Mouse (Mus musculus) kidney, postnatal 0 days (tissue): ENCODE data around the gene S100a7a. TPM values are rescaled to one million over a fixed set of nuclear protein-coding genes. Genes with fewer than 3 reads are reported as not detected.

Experiments
- ATAC-seq: fragments of 200-750 bp; cut with Nextera tagmentation; replicated peaks from 2 replicates; pipeline ENCODE4 v1.8.0; 2017; ENCODE audit warnings: low read depth, moderate number of reproducible peaks, moderate TSS enrichment, moderate library complexity; ENCODE audit not compliant: low FRiP score
- DNase-seq: peaks from one replicate; pipeline ENCODE4 v3.0.0-alpha.2; 2016; ENCODE audit warnings: low spot score
- H3K27ac ChIP-seq: fragments of 300-500 bp; sonication (generic); 2 replicates; pipeline ENCODE4 v1.5.1; 2014; ENCODE audit warnings: mild to moderate bottlenecking
- H3K27me3 ChIP-seq: fragments of 300-500 bp; sonication (generic); 2 replicates; pipeline ENCODE4 v1.6.1; 2014; ENCODE audit warnings: low read length, mixed read lengths; ENCODE audit not compliant: insufficient read depth
- H3K36me3 ChIP-seq: fragments of 300-500 bp; sonication (generic); 2 replicates; pipeline ENCODE4 v1.6.1; 2014; ENCODE audit warnings: low read length, mixed read lengths; ENCODE audit not compliant: insufficient read depth
- H3K4me1 ChIP-seq: fragments of 300-500 bp; sonication (generic); replicated peaks from 2 replicates; pipeline ENCODE4 v1.6.1; 2014; ENCODE audit warnings: antibody characterized with exemption, low read length, mixed read lengths; ENCODE audit not compliant: insufficient read depth
- H3K4me2 ChIP-seq: fragments of 300-500 bp; sonication (generic); 2 replicates; pipeline ENCODE4 v1.6.1; 2014; ENCODE audit warnings: mild to moderate bottlenecking, low read length, moderate library complexity, mixed read lengths
- H3K4me3 ChIP-seq: fragments of 300-500 bp; sonication (generic); replicated peaks from 2 replicates; pipeline ENCODE4 v1.5.1; 2014; ENCODE audit warnings: low read depth, low read length
- H3K9ac ChIP-seq: fragments of 300-500 bp; sonication (generic); 2 replicates; pipeline ENCODE4 v1.6.1; 2014; ENCODE audit warnings: low read depth, low read length
- H3K9me3 ChIP-seq: fragments of 300-500 bp; sonication (generic); replicated peaks from 2 replicates; pipeline ENCODE4 v1.6.1; 2016; ENCODE audit warnings: low read length, inconsistent platforms, mixed read lengths
- CTCF ChIP-seq: IDR thresholded peaks from 2 replicates; pipeline ENCODE4 v1.5.1; 2016; ENCODE audit warnings: antibody characterized with exemption, low read depth, mild to moderate bottlenecking, moderate library complexity
- WGBS: fragments of 180-500 bp; shearing (Covaris S2); extraction: QIAGEN DNeasy Blood & Tissue Kit; methylation state at CpG from one replicate; pipeline ENCODE4 v1.1.7; 2014; 5-methylcytosine and 5-hydroxymethylcytosine counted together
- polyA plus RNA-seq: library from polyadenylated mRNA; unstranded; fragments of >200 nt; fragmentation: Nextera tagmentation; extraction: Ambion mirVana; gene quantifications from 2 replicates; pipeline ENCODE4 v1.2.1, GENCODE M21; 2015

S100a7a gene
- polyA plus RNA-seq, 1 experiment from 2014 or later, result 0.14 TPM

- Histone ChIP-seq H3K27me3 (no peaks in the 10 kb centered on the region), H3K4me3 (no peak overlapping the region), H3K9me3 (no peaks in the 10 kb centered on the region), H3K4me2 (no peak overlapping the region), H3K36me3 (no peaks in the 10 kb centered on the region), H3K9ac (no peak overlapping the region), H3K4me1 (peaks cover 11% of the 10 kb centered on the region; the same call in 1 of the 2 replicates), H3K27ac (no peak overlapping the region)
- no peak for DNase-seq
- TF ChIP-seq CTCF, result no peak
- ATAC-seq, result no peak
Observed at GRCm38 (mm10) chr3:90609102-90609501, 44.7 kb upstream of the S100a7a start.

- WGBS, result 87% methylated on average over 3 of the region's 3 CpGs
- Histone ChIP-seq H3K9me3 (no peaks in the 10 kb centered on the region), H3K4me3 (no peak overlapping the region), H3K27me3 (no peaks in the 10 kb centered on the region), H3K9ac (no peak overlapping the region), H3K36me3 (no peaks in the 10 kb centered on the region), H3K4me1 (peaks cover 8% of the 10 kb centered on the region), H3K4me2 (no peak overlapping the region), H3K27ac (no peak overlapping the region)
- ATAC-seq (no peak), DNase-seq (no peak)
- no peak for TF ChIP-seq CTCF
Observed at GRCm38 (mm10) chr3:90611494-90611893, 42.3 kb upstream of the S100a7a start.

- no peak for TF ChIP-seq CTCF
- H3K27me3 ChIP-seq, result no peaks in the 10 kb centered on the region
Observed at GRCm38 (mm10) chr3:90612061-90612460, 41.8 kb upstream of the S100a7a start.

GRCm38 (mm10) chr3:90612728-90613291 is 41.0 kb upstream of the S100a7a start, which contains the start of gene S100a6:
Gene S100a6 (plus strand): TSS chr3:90612882.
- WGBS, result under 1% methylated on average over 23 of the region's 23 CpGs
- Histone ChIP-seq H3K9me3 (no peaks in the 10 kb centered on the region), H3K4me3 (peak within 1 kb of the TSS; percentile 40), H3K4me2 (peak within 1 kb of the TSS; percentile 72), H3K27ac (peak within 1 kb of the TSS; percentile 48; the same call in 1 of the 2 replicates), H3K9ac (peak within 1 kb of the TSS; percentile 60), H3K27me3 (no peaks in the 10 kb centered on the region), H3K4me1 (peaks cover 8% of the 10 kb centered on the region), H3K36me3 (no peaks in the 10 kb centered on the region)
- ATAC-seq, result peak; percentile 81
- DNase-seq, result peak; percentile 86
- peak; percentile 75 for TF ChIP-seq CTCF

More at GRCm38 (mm10) chr3:90612061-90612460, 41.8 kb upstream of the S100a7a start:
- Histone ChIP-seq H3K36me3 (no peaks in the 10 kb centered on the region), H3K4me2 (no peak overlapping the region), H3K4me3 (no peak overlapping the region), H3K9me3 (no peaks in the 10 kb centered on the region), H3K9ac (no peak overlapping the region), H3K27ac (no peak overlapping the region), H3K4me1 (peaks cover 8% of the 10 kb centered on the region)
- ATAC-seq (no peak), DNase-seq (peak; percentile 35)
- WGBS, result 46% methylated on average over 4 of the region's 4 CpGs

DNA sequence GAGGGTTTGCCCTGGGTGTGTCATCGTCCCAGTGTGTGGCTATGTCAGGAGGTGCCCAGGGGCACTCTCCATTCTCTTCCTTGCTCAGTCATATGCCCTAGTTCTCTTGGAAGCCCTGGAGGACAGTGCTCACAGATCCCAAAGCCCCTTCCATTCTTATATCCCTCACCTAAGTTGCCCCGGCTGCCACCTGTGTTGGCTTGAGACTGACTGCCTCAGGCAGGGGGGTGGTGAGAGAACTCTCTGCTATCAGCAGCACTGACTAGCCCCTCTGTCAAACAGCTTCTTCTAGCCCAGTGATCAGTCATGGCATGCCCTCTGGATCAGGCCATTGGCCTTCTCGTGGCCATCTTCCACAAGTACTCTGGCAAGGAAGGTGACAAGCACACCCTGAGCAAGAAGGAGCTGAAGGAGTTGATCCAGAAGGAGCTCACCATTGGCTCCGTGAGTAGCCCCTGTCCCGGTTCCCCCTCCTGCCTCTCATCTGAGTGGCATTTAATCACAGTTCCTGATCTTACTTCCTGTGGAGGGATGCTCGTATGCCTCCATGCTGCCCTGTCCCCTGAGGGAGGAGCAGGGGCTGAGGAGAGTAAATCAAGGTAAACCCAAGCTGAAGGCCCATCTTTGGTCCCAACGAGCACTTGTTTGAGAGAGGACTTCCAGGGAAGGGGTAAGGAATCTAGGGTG is 40.2 kb upstream of the S100a7a start:
- ATAC-seq, result no peak

GRCm38 (mm10) chr3:90614148-90614530 is 39.7 kb upstream of the S100a7a start:
- no peak for DNase-seq
- Histone ChIP-seq H3K27ac (0 out of 2 replicates have a peak overlapping the region, but pooled peaks have one; percentile 48), H3K4me2 (peak overlapping the region; percentile 72), H3K36me3 (no peaks in the 10 kb centered on the region), H3K27me3 (no peaks in the 10 kb centered on the region), H3K4me1 (peaks cover 8% of the 10 kb centered on the region), H3K9ac (no peak overlapping the region), H3K9me3 (no peaks in the 10 kb centered on the region), H3K4me3 (peak overlapping the region; percentile 40; the same call in 1 of the 2 replicates)
- 69% methylated on average over 6 of the region's 6 CpGs for WGBS
- no peak for TF ChIP-seq CTCF
- ATAC-seq, result no peak

More for the DNA sequence above, 40.2 kb upstream of the S100a7a start:
- peak overlapping the region; percentile 60 for H3K9ac ChIP-seq
- H3K27me3 ChIP-seq, result no peaks in the 10 kb centered on the region
- DNase-seq, result no peak
- TF ChIP-seq CTCF, result no peak
- peak overlapping the region; percentile 72 for H3K4me2 ChIP-seq
- H3K4me1 ChIP-seq, result peaks cover 8% of the 10 kb centered on the region
- peak overlapping the region; percentile 40 for H3K4me3 ChIP-seq
- H3K27ac ChIP-seq, result peak overlapping the region; percentile 48; the same call in 1 of the 2 replicates
- 49% methylated on average over 7 of the region's 7 CpGs for WGBS
- H3K36me3 ChIP-seq, result no peaks in the 10 kb centered on the region
- no peaks in the 10 kb centered on the region for H3K9me3 ChIP-seq
